Mouse (Mus musculus) heart, postnatal 4 days (tissue): ENCODE measurements around the gene Aldh18a1. TPM values are rescaled to one million over a fixed set of nuclear protein-coding genes. Genes with fewer than 3 reads are reported as not detected.
A peak's percentile ranks its signal among the peaks of the same experiment; 100 is the strongest.

ENCODE experiments used
- DNase-seq: peaks from one replicate; pipeline ENCODE4 v3.0.0; 2021
- total RNA-seq, 2 experiments: library from RNA; stranded (reverse); gene quantifications; 2 replicates each; pipeline ENCODE4 v1.2.3; 2021

The Aldh18a1 gene
- total RNA-seq, 2 experiments from 2014 or later, result 23.5 to 30.4 TPM

DNA sequence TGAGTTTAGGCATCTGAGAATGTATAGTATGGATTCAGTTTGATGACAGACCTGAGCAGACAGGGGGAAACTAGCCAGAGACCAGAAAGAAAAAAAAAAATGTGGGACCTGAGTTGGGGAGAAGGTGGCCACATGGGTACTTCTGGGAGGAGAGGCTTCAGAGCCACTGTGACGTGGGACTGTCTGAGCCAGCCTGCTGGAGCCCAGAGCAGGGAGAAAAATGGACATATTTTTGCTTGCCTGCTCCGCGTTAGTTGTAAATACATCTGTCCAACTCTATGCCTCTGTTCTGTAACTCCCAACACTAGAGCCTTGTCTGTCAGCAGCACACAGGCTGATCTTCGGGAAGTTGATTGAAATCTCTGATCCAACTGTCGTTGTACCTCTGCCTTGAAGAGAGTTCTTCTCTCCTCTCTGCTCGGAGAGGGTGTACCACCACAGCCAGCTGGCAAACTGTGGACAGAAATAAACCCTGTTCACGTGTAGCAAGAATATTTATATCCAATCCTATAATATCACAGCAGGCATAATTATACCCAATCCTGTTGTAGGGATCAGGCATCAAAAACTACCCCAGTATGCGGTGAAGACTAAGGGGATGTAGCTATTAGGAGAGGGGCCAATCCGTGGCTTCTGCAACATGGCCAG is 61.8 kb downstream of the Aldh18a1 start:
- no peak for DNase-seq

DNA sequence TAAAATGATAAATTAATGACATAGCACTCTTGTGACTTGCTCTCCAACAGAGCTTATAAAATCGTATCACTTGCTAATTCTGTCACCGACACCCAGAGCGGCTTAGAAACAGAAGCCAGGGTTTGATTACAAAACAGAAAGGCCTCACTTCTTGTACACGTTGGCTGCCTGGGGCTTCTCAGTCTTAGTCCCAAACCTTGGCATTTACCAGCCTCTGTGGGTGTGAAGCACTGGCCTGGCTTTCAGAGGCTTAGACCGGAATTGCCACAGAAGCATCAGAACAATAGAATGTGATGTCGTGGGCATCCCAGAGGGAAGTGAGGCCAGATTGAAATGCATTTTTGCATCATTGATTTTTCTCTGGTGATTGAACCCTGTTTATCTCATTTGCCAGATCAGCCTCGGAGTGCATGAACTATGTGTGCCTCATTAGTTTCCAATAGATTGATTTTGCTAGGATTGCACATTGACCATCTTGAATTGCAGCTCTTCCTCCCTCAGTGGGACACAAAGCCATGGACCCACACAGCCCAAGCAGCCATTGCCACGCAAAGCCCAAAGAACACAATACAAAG is 64.7 kb downstream of the Aldh18a1 start:
- no peak for DNase-seq

DNA sequence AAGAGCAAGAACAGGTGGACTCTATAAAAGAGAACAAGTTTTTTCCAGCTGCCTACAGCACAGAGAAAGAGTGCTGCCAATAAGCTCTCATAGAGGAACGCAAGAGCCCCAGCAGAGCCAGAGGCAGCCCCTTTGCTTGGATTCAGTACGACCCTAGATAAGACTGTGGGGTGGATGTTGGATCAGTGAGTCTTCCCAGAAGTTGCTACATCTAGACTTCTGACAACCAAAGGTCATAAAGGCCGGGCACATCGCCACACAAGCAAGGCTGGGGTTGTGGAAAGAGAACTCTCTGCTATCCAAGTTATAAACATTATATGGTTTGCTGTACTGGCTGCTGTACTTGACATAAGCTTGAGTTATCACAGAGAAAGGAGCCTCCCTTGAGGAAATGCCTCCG is 67.9 kb downstream of the Aldh18a1 start:
- no peak for DNase-seq

DNA sequence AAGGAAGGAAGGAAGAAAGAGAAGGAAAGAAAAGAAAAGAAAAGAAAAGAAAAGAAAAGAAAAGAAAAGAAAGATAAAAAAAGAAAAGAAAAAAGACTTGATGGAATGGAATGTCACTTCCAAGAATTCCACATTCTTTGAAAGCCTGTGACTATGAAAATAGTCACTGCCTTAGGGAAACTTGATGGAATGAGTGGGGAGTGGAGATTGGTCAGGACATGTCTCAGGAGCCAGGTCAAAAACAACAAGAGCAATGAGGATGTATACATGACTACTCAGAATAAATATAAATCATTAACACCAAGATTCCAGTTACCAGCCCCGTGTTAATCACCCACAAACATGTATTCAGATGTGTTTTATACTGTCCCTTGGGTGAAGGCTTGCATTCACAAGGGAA is 69.6 kb downstream of the Aldh18a1 start:
- DNase-seq, result no peak

DNA sequence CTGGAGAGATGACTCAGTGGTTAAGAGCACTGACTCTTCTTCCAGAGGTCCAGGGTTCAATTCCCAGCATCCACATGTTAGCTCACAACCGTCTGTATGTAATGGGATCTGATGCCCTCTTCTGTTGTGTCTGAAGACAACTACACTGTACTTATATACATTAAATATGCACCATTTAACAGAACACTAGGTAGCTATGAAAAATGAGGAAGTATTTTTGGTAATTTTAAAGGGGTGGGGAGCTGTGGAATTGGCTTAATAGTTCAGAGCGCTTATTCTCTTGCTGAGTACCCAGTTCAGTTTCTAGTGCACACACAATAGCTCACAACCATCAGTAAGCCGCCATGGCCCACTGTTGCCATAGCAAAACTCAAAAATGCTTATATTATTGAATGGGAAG is 72.7 kb downstream of the Aldh18a1 start:
- no peak for DNase-seq

DNA sequence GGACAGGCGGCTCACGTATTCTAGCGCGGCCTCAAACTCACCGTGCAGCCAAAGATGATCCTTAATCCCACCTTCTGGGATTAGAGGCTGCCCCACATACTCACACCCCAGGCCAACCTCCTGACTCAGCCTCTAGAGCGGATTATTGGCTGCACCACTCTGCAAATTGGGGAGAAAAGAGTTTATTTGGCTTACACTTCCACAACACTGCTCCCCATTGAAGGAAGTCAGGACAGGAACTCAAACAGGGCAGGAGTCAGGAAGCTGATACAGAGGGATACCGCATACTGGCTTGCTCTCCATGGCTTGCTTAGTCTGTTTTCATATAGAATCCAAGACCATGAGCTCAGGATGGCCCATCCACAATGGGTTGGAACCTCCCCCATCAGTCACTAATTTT is 73.9 kb downstream of the Aldh18a1 start:
- no peak for DNase-seq

DNA sequence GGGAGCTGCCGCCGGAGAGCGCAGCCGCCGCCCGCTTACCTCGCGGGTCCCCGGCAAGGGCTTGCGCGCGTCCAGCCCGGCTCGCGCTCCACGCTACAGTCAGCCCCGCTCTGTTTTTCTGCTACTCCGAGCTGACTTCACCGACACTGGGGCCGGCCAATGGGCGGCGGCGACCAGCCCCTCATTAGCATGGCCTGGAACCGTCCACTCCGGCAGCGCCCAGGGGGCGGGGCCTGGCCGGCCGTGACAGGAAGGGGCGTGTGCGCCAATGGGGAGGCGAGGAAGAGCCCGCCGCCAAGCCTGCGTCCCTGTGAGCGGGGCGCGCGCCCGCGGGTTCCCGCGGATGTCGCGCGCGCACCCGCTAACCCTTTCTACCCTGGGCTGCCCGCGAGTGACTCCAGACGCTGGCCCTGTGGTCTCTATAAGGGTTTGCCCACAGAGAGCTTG is 74.6 kb downstream of the Aldh18a1 start, which contains the start of gene Sorbs1:
TSS of gene Sorbs1 (minus strand) at position 148 of the 447 bp plus-strand sequence.
- peak; percentile 97 for DNase-seq

DNA sequence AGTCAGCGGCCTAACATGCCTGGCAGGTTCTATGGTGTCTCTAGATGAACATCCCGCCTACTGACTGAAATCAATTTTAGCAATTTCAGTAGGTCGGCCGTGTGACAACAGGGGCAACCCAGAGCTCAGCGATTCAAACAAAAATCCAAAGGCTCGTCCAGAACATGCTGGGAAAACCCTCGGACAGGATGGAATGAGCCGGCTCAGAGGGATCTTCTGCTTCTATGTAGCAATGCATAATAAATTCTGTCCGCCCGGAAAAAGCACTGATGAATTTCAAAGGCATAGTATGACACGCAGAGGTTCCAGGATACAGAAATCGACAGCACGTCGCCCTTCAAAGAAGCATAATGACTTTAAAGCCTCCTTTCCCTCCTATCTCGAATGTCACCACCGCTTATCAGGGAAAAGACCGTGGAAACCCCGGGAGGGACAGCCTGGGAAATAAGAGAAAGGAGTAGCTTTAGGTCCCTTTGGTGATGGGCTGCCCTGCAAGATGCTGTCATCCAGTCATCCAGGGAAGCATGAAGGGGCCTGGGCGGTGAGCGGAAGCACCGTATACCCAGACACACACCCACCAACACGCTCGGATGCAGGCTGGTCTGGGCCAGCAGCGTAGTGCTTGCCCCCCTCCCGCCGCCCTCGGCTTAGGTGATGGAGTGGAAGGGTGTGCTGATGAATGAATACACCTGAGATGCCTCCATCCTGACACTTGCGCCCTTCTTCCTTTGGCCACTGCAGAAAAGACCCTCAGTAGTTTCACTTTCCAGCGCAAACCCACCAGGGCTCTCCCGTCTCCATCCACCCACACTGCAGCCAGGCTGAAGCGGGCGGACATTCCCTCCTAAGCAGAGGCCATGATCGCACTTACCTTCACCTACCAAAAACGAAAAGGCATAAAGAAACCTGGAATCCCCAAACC is 75.5 kb downstream of the Aldh18a1 start:
- DNase-seq, result peak; percentile 56

DNA sequence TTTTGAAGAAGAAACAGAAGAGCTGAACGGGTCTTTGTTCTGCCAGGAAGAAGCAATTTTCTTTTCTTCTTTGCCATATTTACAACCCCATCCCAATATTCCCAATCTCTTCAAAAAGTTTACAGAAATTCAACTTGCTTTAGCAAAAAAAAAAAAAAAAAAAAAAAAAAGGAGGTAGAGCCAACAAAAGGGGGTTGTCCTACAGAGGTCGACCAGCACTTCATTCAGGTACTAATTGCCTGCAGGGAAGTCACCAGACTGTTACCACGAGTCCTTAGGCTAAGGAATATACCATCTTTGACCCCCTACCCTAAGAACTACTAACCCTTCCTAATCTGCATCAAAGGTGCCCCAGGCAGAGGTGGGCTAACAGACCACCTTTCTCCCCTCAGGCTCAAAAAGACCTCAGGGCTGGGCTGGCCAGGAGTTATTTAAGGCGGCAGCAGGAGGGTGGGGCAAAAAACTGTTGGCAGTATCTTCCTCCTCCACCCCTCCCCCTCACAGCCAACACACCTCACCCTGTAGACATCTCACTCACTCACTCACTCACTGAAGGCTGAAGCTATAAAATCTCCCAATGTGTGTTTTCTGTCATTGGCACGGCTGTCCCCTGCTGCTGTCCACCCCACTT is 76.5 kb downstream of the Aldh18a1 start:
- peak; percentile 67 for DNase-seq

DNA sequence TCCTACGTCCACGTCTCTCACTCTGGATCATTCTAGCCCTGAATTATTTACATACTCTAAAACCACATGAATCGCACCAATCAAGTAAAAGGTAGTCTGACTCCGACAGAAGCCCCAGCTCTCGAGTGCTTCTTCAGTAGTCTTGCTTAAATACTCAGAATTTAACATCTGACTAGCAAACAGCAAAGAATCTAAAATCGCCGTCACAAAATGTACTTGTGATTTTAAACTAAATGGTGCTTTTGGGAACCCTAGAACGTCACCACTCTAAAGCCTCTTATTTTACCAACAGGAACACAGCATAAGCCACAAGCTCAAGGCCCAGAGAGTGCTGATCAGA is 77.2 kb downstream of the Aldh18a1 start:
- DNase-seq, result no peak

DNA sequence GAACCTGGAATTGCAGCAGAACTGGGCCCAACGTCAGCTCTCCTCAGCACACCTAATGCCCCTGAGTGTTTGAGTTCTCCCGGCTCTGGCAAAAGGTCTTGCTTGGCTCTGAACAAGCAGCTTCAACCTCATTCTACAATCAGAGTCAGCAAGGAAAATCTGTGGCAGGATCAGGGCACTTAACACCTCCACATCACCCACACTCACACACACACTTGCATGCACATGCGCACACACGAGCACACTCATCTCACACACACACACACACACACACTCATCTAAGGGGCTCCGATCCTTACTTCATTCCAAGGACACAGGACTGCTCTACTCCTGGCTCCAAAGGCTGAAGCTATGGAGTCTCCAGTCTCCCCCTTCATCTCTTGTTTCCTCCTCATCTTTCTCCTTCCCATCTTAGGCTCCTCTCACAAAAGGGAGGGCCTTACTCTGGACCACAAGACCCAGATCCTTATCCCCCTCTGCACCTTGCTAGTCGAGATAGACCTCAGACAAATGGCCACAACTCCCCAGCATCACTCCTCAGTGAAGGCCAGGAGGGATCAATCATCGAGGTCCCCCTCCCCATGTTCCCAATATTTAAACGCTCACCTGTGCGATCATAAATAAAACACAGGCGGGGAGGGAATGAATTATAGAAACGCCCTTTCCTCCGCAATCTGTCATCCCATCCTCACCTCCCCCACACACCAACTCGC is 77.7 kb downstream of the Aldh18a1 start:
- DNase-seq, result no peak

DNA sequence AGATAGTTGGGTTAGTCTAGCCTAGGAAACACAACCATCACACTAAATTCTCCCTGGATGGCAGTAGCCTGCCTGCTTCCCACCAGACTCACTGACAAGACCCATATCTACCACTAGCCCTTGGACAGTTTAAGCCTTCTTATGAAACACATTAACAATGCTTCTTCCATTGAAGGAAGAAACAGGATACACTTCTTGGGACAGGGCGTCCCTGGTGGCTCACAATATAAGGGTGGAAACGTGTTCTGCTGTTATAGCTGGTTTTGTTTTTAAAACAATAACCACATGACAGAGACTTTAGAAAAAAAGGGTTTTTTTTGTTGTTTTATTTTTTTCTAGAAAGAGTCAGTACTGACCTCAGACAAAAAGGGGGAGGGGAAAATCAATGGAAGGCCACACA is 79.0 kb downstream of the Aldh18a1 start:
- DNase-seq, result no peak

DNA sequence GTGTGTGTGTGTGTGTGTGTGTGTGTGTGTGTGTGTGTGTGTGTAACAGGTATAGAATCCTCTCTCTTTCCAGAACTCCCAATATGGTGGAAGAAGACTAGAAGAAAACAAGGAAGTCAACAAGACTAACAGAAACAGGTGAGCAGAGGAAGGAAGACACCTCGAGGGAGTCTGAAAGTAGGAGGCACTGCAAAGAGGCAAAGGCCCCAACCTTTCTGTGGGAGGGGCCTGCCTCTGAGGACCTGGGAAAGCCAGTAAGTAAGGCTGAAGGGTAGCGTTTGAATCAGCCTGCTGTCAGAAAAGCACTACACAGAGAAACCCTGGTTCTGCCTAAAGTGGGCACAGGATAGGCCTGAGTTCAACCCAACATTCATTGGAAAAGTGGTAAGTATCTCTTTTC is 79.4 kb downstream of the Aldh18a1 start:
- no peak for DNase-seq

DNA sequence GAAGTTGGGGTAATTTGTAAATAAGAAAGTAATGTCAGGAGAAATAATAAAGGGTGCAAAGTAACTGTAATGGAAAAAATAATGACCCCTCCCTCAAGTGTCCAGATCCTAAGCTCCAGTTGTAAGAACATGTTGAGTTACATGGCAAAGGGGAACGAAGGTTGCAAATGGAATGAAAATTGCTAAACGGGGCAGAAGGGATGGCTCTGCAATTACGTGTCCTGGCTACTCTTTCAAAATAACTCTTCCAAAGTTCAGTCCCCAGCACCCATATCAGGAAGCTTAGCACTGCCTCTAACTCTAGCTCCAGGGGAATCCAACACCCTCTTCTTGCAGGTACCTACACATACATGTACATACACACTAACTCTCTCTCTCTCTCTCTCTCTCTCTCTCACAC is 81.3 kb downstream of the Aldh18a1 start:
- DNase-seq, result no peak

DNA sequence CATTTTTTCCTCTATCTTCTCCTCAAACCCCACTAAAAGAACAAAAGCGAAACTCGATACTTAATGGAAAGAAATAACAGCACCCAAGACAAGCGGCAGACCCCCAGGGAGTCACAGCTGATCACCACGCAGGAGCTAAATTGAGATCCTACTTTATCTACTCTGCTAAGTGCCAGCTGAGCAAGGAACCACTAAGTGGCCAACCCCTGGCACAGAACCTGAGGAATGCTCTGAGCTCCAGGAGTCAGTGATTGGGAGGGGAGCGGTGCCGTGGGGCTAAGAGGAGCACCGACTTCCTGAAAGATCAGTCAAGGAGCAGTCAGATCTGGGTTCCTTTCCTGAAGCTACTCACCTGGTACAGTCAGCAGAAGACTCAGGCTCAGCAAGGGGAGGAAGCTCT is 83.9 kb downstream of the Aldh18a1 start:
- DNase-seq, result peak; percentile 64

Other genes starting within 250 kb of the Aldh18a1 start
- gene Sorbs1, start 74.7 kb downstream of the Aldh18a1 start, total RNA-seq, result 100 to 1,000 TPM; 234 to 256 TPM
- 1 to 10 TPM; 7.3 to 7.8 TPM for gene Tctn3, start 23.8 kb upstream of the Aldh18a1 start, total RNA-seq
- 10 to 100 TPM; 32.3 to 33.3 TPM for gene Entpd1, start 23.9 kb upstream of the Aldh18a1 start, total RNA-seq
- gene Cc2d2b, start 160.3 kb upstream of the Aldh18a1 start, total RNA-seq, result not detected
- gene Ccnj, start 242.8 kb upstream of the Aldh18a1 start, total RNA-seq, result 1 to 10 TPM; 7.4 to 7.5 TPM